Mouse (Mus musculus): Measurements from ENCODE around the gene Tcte1.

- no peak for TF ChIP-seq HCFC1 (IDR thresholded peaks at IDR 0.05; ENCODE audit: borderline replicate concordance, insufficient read depth, low read length)
- no peak for TF ChIP-seq MAFK (IDR thresholded peaks at IDR 0.05; ENCODE audit: insufficient read depth, low read depth, low read length)
- TF ChIP-seq ZNF384 (IDR thresholded peaks at IDR 0.05; ENCODE audit: low read depth, low read length), result no peak
- no peak for TF ChIP-seq CHD2 (IDR thresholded peaks at IDR 0.05; ENCODE audit: low read depth, low read length)
Measured at GRCm38 (mm10) chr17:45538394-45538793, 15.2 kb downstream of the Tcte1 start.

Data from ES-E14 (cell line).